Mouse (Mus musculus) 416B (cell line): ENCODE measurements at regions not wholly inside any gene's neighbourhood (a gene's known extent, or its start where the extent isn't known, plus 50 kb on each side); places are given as distances from the start of the nearest gene placed in this dataset.
A peak's percentile ranks its signal among the peaks of the same experiment; 100 is the strongest.

Source experiments
- DNase-seq: peaks from one replicate; pipeline ENCODE4 v3.0.0; 2011; ENCODE audit warnings: low read depth

- no peak for DNase-seq
These were observed 60.4 kb upstream of the Ppara start for GRCm38 (mm10) chr15:85674191-85674984.

- no peak for DNase-seq
These were observed 59.7 kb upstream of the Ppara start for GRCm38 (mm10) chr15:85675126-85675525.

- DNase-seq, result peak; percentile 61
These were observed 59.0 kb upstream of the Ppara start for GRCm38 (mm10) chr15:85675736-85676135.

- no peak for DNase-seq
These were observed 58.6 kb upstream of the Ppara start for GRCm38 (mm10) chr15:85676156-85676555.

- no peak for DNase-seq
These were observed 57.9 kb upstream of the Ppara start for GRCm38 (mm10) chr15:85676871-85677270.

- DNase-seq, result no peak
These were observed 57.4 kb upstream of the Ppara start for GRCm38 (mm10) chr15:85677381-85677780.

- DNase-seq, result no peak
These were observed 56.9 kb upstream of the Ppara start for GRCm38 (mm10) chr15:85677855-85678254.

GRCm38 (mm10) chr15:85678351-85678895, 56.4 kb upstream of the Ppara start:
- DNase-seq, result no peak

GRCm38 (mm10) chr15:85678981-85679708, 55.6 kb upstream of the Ppara start:
- no peak for DNase-seq

GRCm38 (mm10) chr15:85679864-85680428, 54.8 kb upstream of the Ppara start:
- no peak for DNase-seq

GRCm38 (mm10) chr15:85680460-85681224, 54.1 kb upstream of the Ppara start:
- no peak for DNase-seq

GRCm38 (mm10) chr15:85682116-85682515, 52.7 kb upstream of the Ppara start:
- DNase-seq, result no peak

- DNase-seq, result no peak
These were observed 52.0 kb upstream of the Ppara start for GRCm38 (mm10) chr15:85682780-85683179.

GRCm38 (mm10) chr15:85683271-85683670, 51.5 kb upstream of the Ppara start:
- DNase-seq, result no peak

GRCm38 (mm10) chr15:85683716-85684115, 51.1 kb upstream of the Ppara start:
- DNase-seq, result no peak

GRCm38 (mm10) chr15:85684164-85684708, 50.5 kb upstream of the Ppara start:
- DNase-seq, result no peak

GRCm38 (mm10) chr15:85684875-85685274, 49.9 kb upstream of the Ppara start:
- no peak for DNase-seq
